Mouse (Mus musculus) E14TG2a.4 (cell line): Measurements from ENCODE around the gene Timm22.

Experiments
- CTCF ChIP-seq: conservative IDR thresholded peaks from 2 replicates; pipeline ENCODE4 v1.5.1; 2014; ENCODE audit warnings: low read length
- NANOG ChIP-seq: IDR thresholded peaks from 2 replicates; pipeline ENCODE4 v1.6.1; 2014; ENCODE audit warnings: borderline replicate concordance, low read length, mixed read lengths
- POU5F1 ChIP-seq: IDR thresholded peaks from 2 replicates; pipeline ENCODE4 v1.6.1; 2014; ENCODE audit warnings: low read length, borderline replicate concordance

DNA sequence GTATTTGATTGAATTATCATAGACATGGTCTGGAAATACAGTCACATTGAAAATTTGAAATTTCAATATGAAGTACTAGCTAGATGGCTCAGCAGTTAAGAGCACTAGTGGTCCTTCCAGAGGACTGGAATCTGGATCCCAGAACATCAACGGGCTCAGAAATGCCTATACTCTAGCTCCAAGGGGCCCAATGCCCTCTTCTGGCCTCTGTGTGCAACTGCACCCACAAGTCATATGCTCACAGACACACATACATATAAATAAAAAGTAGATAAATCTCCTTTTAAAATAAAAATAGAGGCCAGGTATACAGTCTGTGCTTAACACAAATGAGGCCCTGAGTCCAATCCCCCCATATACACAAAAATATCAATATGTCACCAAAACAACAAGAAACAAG, 19.7 kb upstream of the Timm22 start:
- TF ChIP-seq CTCF (peak; percentile 88), POU5F1 (no peak), NANOG (no peak)
